Mouse (Mus musculus) CH12.LX (cell line): ENCODE results near the gene Oit3.

ENCODE experiments used
- CTCF ChIP-seq, 2 experiments: IDR thresholded peaks in 1 of 2; conservative IDR thresholded peaks in 1 of 2; 2 replicates each; pipeline ENCODE4 v1.5.1; 2011 to 2012; ENCODE audit warnings: low read depth in 2 of 2, low read length in 2 of 2, improper control_type of control experiment in 1 of 2, inconsistent platforms in 1 of 2, mild to moderate bottlenecking in 1 of 2, moderate library complexity in 1 of 2
- JUND ChIP-seq: conservative IDR thresholded peaks from 2 replicates; pipeline ENCODE4 v1.6.1; 2011; ENCODE audit warnings: low read depth, low read length, improper control_type of control experiment
- MAX ChIP-seq: IDR thresholded peaks from 2 replicates; pipeline ENCODE4 v1.6.1; 2011; ENCODE audit warnings: low read length, improper control_type of control experiment
- RAD21 ChIP-seq: IDR thresholded peaks from 2 replicates; pipeline ENCODE4 v1.6.1; 2011; ENCODE audit warnings: low read depth, mild to moderate bottlenecking, low read length, improper control_type of control experiment, moderate library complexity

GRCm38 (mm10) chr10:59446911-59447437 is 5.4 kb upstream of the Oit3 start:
- no peak for TF ChIP-seq RAD21
- no peak for TF ChIP-seq MAX
- TF ChIP-seq CTCF (conservative IDR thresholded peaks at IDR 0.05 in 1 of 2, IDR thresholded peaks at IDR 0.05 in 1 of 2; ENCODE audit: low read depth in 2 of 2, low read length in 2 of 2): no peak
- TF ChIP-seq JUND: no peak
